Mouse (Mus musculus) brain, embryonic 14.5 days (tissue): ENCODE data around the gene Slc2a4. TPM values are rescaled to one million over a fixed set of nuclear protein-coding genes. Genes with fewer than 3 reads are reported as not detected.

ENCODE experiments used
- DNase-seq: peaks from one replicate; pipeline ENCODE4 v3.0.0-alpha.2; 2011; ENCODE audit warnings: low read depth
- CTCF ChIP-seq: fragments of 200-500 bp; IDR thresholded peaks from 2 replicates; pipeline ENCODE4 v1.5.1; 2012; ENCODE audit warnings: inconsistent platforms, mild to moderate bottlenecking, moderate library complexity, borderline replicate concordance; ENCODE audit not compliant: insufficient read depth, insufficient read length; ENCODE audit errors: extremely low read depth
- POLR2A ChIP-seq: fragments of 200-500 bp; IDR thresholded peaks from 2 replicates; pipeline ENCODE4 v1.6.1; 2012; ENCODE audit warnings: mild to moderate bottlenecking, inconsistent platforms, borderline replicate concordance; ENCODE audit not compliant: poor library complexity, insufficient read depth, insufficient read length, severe bottlenecking; ENCODE audit errors: extremely low read depth
- polyA plus RNA-seq: library from polyadenylated mRNA; depleted of rRNA; stranded (reverse); fragments of >200 nt; gene quantifications from 2 replicates; pipeline ENCODE4 v1.2.3, GENCODE M21; 2012

Gene Slc2a4
- polyA plus RNA-seq, 1 experiment: 5.2 TPM

DNA sequence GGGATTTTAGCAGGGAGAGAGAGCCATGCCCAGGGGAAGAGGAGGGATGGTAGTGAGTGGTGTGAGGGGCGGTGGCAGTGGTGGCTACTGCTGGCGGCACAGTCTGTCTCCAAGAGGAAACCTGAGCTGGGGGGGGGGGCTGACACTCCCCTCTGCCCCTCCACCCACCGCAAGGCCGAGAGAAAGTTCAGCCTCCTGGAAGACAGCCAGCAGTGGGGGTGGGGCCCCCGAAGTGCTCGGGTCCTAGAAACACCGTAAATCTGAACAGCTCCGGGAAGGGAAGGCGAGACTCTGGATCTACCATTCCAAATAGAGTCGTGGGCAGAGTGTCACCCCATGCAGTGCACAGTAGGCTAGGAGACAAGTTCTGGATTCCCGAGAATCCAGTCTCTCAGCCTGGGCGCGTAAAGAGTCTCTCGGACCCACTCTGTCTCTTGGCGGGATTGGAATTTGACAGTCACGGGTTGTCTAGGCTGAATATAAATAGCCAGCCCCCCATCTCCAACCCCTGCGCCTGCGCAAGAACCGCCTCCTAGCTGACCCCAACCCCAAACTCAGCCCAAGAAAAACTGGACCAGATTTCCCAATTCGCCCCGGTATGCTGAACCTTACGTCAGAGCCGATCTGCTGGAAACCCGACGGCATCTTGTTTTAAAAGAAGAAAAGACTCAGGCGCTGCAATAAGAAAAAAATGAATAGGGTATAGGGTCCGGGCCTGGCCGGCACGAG, 487 bp downstream of the Slc2a4 start:
- DNase-seq: peak; percentile 63
- TF ChIP-seq POLR2A (no peak), CTCF (no peak)

- DNase-seq: no peak
- no peak for TF ChIP-seq POLR2A
- no peak for TF ChIP-seq CTCF
These were observed 1.7 kb downstream of the Slc2a4 start for GRCm38 (mm10) chr11:69945997-69946891.

GRCm38 (mm10) chr11:69945216-69945615, 2.8 kb downstream of the Slc2a4 start:
- TF ChIP-seq POLR2A (no peak), CTCF (no peak)
- no peak for DNase-seq

DNA sequence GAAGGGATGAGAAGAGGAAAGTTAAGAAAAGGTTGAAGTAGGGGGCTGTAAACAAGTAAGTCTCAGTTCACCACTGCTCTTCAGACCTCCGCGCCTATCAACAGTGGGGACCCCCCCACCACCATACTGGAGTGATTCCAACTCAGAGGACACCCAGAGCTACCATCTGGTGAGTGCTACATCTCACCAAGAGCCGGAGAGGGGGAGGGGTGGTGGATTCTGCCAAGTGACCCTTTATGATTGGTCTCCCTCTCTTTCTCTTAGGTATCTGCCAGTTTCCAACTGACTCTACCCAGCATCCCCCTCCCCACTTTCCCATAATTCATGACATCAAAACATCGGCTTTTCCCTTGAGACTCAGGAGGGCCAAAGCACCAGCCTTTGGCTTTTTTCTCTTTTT, 7.0 kb downstream of the Slc2a4 start:
- DNase-seq: peak; percentile 46
- no peak for TF ChIP-seq POLR2A
- no peak for TF ChIP-seq CTCF

- DNase-seq: no peak
- TF ChIP-seq CTCF (no peak), POLR2A (no peak)
These were observed 8.3 kb downstream of the Slc2a4 start for GRCm38 (mm10) chr11:69939731-69940130.

GRCm38 (mm10) chr11:69939181-69939580, 8.8 kb downstream of the Slc2a4 start:
- no peak for DNase-seq
- no peak for TF ChIP-seq CTCF
- TF ChIP-seq POLR2A: no peak

- TF ChIP-seq CTCF: no peak
- no peak for TF ChIP-seq POLR2A
- no peak for DNase-seq
These were observed 9.5 kb downstream of the Slc2a4 start for GRCm38 (mm10) chr11:69938401-69938979.

DNA sequence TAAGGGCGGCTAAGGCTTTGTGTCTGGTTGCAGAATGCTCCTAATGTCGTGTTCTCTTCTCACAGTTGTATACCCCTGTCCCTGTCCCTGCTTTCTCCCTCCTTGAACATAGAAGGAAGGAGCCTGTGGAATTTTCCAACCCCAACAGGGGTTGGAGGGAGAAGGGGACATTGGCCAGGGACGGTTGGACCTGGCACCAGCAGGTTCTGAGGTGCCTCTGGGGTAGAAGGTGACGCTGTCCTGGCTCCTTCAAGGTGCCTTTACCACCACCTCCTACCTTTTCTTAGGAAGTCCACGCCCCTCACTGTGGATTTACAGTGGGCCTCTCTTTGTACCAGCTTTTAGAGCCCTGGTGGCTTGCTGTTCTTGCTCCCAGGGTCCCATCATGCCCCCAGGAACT, 10.2 kb downstream of the Slc2a4 start:
- TF ChIP-seq CTCF (no peak), POLR2A (no peak)
- no peak for DNase-seq

DNA sequence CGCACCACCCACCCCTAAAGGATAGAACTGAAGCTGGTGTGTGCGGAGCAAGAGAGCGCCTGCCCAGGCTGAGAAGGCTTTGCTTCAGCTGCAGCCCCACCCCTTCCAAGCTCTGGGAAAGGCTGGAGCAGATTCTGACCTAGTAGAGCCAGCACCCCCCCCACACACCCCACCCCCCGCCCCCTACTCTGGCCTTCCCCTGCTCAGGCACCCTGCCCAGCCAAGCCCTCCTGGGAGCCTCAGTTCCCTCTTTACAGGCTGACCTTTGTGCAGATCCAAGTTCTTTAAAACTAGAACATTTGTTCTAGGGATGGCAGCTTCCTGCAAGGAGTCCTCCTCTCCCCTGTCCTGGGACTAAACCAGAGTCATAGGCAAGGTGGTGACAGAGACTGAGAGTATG, 10.6 kb downstream of the Slc2a4 start:
- no peak for TF ChIP-seq POLR2A
- no peak for TF ChIP-seq CTCF
- no peak for DNase-seq

GRCm38 (mm10) chr11:69936714-69937347, 11.2 kb downstream of the Slc2a4 start:
- DNase-seq: no peak
- no peak for TF ChIP-seq CTCF
- no peak for TF ChIP-seq POLR2A

GRCm38 (mm10) chr11:69936156-69936555, 11.8 kb downstream of the Slc2a4 start:
- DNase-seq: no peak
- TF ChIP-seq POLR2A: no peak
- no peak for TF ChIP-seq CTCF
